Mouse (Mus musculus): ENCODE results near the gene Mob3b.

The Mob3b gene

GRCm38 (mm10) chr4:34901166-34901565 lies 256.1 kb downstream of the Mob3b start:
- no peak for DNase-seq (ENCODE audit: extremely low read depth, low read depth)

GRCm38 (mm10) chr4:34900155-34900554 lies 257.1 kb downstream of the Mob3b start:
- no peak for DNase-seq (ENCODE audit: extremely low read depth, low read depth)

GRCm38 (mm10) chr4:34899322-34899721 lies 258.0 kb downstream of the Mob3b start:
- no peak for DNase-seq (ENCODE audit: extremely low read depth, low read depth)

All from MEL-GATA-1-ER (cell line).